Mouse (Mus musculus): ENCODE measurements around the gene Pard3.

Pard3 gene

DNA sequence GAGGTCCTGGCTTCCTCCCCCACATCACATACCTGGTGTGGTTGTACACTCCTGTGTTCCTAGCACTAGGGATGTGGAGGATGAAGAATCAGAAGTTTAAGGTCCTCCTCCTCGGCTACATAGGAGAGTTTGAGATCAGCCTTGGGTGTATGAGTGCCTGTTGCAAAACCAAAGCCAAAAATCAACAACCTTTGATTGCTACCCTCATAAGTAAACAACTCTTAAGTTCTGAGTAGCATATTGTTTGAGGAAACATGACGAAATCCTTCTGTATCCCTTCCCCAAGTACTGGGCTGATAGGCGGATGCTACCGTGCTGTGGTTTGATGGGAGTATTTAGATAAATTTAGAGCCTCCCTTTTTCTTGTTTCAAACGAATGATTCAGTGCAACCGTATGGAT is 20.9 kb downstream of the Pard3 start:
- DNase-seq (ENCODE audit: low spot score in 2 of 2), result no peak

DNA sequence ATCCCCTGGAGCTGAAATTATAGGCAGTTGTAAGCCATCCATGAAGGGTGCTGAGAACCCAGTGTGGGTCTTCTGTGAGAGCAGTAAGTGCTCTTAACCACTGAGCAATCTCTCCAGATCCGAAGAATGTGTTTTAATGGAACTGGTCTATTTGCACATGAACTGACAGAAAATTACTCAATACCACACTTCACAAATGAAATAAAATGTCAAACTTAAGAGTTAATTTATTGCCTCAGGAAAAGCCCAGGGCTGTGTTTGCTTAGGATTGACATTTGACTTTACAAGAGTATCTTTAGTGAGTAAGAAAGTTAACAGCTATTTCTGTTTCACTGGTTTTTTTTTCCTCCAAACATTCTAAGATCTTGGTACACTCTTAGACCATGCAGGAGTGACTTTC is 23.7 kb downstream of the Pard3 start:
- no peak for DNase-seq (ENCODE audit: low spot score in 2 of 2)

DNA sequence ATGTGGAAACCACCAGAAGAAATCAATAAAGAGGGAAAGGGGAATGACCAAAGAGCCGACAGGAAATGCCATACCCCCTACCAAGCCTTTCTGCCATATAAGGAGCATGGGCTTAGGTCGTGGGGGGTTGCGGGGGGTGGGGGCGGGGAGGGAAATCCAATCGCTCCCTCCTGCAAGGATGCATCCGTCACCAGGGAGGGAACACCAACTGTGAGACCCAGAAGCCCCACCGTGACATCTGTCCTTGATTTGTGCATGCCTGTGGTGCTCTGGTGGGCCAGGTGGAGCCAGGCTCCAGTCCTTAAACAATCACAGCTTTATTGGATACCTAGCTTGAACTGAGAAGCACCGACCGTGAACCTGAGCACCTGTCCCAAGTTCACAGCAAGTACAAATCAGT is 24.7 kb downstream of the Pard3 start:
- no peak for DNase-seq (ENCODE audit: low spot score in 2 of 2)

DNA sequence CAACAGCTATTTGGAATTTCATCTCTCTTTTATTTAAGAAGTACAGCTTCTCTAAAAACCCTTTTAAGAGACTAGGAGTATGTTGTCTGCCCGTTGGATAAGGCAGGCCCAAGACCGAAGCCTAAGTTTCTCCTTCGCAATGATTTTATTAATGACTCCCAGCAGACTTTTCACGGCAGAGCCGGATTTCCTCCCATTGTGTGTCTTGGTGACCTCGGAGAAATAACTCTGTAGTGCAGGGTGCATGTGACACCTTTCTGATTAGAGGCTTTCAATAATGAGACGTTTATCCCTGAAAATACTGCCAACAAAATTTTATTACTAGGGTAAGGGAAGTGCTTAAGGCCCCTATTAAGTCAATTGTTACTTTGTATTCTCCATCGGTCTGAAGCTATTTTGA is 25.3 kb downstream of the Pard3 start:
- DNase-seq (ENCODE audit: low spot score in 2 of 2), result no peak

DNA sequence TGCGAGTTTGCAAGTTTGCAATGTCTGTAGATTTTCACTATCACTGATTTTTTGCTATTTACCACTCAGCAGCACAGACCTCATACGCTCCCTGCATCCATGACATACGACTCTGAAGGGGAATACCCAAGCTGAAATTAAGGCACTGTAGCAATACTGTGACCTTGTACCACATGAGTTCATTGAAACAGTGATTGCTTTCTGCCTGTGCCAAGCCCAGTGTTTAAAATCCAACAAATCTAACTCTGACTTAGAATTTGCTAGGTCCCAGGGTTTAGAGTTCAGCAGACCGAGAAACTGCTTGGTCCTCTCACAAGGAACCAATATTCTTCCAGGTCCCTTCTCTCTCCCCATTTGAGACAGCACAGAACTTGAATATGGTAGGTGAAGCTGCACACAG is 26.7 kb downstream of the Pard3 start:
- DNase-seq (ENCODE audit: low spot score in 2 of 2), result no peak

DNA sequence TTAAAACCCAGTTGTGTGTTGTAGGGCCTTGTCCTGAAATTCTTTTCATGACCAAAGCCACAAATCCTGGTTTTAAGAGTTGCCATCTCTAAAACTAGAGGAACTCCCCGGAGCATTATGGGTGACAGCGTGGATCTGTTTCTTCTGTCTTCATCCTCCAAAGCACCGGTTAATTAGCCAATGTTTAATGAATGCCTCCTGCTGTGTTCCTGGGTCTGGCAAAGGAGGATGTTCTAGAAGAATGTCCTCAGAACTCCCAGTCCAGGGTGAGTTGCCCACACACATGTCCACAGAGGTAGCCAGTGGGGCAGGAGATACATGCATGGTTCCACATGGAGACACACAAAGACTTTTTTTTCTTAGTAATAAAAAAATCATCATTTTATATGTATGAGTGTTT is 28.2 kb downstream of the Pard3 start:
- no peak for DNase-seq (ENCODE audit: low spot score in 2 of 2)

DNA sequence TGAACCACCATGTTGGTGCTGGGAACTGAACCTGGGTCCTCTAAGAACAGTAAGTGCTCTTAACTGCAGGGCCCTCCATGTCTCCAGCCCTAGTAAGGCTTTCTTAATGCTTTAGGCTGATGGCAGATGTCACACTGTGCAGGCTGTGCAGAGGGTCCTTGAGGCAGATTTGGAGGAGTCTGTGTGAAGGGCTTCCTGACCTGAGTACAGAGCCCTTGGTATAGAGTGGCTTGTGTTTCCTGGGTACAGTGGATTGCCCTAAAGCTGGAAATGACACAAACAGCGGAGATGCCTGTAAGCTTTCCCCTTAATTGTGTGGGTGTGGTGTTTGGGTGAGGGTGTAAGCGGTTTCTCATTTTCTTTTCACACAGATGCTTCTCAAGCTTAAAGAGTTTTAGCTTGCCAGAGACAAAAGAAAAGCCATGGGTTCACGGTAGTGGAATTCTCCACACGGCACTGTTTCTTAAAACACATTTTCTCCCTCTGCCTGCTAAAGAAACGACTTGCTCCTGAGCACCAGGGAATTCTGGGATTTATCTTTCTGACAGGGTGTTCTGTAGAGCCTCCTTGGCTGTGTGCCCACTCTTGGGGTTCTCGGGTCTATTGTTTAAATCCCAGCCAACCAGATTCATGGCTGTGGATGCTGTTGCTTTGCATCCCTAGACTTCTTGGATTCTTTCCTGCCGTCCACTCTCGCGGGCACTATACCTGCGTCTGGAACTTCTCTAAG is 28.9 kb downstream of the Pard3 start:
- peak; percentile 31 to 34 for DNase-seq (ENCODE audit: low spot score in 2 of 2)

DNA sequence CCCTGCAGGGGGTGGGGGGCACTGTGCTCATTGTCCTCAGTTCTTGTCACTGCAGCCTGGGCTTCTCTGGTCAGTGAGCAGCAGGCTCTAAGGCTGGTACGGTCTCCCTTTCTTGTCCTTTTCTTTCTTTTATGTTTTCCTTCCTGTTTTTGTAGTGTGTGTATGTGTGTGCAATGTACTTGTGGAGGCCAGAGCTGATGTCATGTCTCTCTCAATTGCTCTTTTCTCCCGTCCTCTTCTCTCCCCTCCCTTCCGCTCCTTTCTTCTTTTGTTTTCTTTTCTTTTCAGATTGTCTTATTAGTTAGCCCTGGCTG is 29.4 kb downstream of the Pard3 start:
- no peak for DNase-seq (ENCODE audit: low spot score in 2 of 2)

DNA sequence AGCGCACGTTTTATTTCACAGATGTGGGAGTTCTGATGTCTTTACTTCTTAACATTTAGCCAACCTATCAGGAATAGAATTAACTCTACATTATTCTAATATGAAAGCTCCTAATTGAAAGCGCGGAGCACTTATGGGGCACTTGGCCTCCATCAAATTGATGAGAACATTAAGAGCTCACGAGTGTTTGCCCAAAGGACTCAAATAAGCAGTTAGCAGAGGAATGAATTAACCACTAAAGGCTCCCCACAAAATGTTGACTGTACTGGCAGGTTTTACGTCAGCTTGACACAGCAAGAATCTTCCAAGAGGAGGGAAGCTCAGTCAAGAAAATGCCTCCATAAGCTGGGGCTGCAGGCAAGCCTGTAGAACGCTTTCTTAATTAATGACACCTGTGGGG is 32.1 kb downstream of the Pard3 start:
- DNase-seq (ENCODE audit: low spot score in 2 of 2), result no peak

DNA sequence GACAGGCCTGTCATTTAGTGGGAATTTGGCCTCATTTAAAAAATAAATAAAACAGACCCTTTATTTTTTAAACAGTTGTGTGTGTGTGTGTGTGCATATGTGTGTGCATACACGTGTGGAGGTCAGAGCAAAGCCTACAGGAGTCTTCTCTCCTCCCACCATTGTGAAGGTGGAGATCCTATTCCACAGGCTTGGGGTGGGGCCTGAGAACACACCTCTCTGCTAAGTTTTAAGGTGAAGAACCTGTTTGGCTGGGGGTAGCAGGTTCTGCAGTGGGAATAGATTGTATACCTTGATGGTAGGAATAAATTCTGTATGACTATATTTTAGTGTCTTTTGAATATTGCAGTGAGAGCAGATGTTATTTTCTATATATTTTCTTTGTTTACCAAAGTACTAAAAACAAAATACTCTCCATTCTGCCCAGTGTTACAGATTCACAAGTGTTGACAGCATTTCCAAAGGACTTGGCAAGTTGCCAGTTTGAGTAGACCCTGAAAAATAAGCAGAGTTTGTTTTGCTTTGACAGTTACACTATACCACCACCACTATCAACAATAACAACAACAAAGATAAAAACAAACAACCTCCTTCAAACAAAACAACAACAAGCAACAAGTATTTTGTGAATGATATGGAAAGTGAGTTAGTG is 35.9 kb downstream of the Pard3 start:
- no peak for DNase-seq (ENCODE audit: low spot score in 2 of 2)

DNA sequence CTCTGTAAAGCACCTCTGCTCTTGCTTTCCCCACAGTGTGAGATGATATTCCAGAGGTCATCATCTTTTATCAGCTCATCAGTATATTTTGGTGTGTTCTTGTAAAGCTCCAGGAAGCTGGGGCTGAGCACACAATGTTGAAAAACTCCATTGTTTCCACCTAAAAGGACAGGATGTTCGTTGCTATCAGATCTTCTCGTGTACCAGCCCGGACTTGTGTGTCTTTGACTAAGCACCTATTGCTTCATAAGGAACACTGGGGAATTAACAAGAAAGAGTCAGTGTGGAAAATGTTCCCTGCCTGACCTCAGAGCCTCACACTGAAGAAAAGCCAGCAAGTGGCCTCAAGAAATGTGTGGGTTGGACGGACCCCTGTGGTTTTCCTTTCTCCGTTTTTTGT is 39.6 kb downstream of the Pard3 start:
- DNase-seq (ENCODE audit: low spot score in 2 of 2), result no peak

DNA sequence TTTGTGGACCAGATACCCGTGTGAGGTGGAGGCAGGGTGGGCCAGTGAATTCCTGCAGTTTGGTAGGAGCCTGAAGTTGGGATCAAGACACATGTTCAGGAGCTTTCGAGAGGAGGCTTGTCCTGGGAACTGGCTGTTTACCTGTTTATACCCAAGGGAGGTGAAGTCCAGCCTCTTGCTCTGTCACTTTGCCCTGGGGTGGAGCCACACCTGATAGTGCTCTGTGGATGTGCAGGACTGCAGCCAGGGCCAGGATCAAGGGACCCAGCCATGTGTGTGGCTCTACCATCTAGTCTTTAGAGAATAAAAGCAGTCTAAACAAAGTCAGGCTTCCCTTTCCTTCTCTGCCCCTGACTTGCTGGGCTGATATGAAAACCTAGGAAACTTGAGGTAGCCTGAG is 40.9 kb downstream of the Pard3 start:
- no peak for DNase-seq (ENCODE audit: low spot score in 2 of 2)

DNA sequence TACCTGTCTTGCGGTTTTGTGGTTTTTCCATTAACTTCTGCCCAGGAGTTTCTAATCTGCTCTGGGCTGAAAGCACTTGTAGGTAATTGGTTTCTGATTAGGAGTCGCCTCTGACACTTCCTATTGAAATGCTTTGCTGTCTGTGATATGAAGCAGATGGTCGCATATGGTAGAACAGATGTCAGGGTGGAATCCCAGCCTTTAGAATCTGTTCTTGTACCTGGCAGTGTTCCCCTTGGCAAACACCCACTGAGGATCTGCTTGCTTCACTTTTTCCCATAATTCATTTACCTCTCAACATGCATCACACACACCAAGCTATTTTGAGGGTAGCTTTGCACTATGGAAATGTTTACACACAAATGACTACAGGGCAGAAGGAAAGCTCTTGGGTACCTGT is 44.2 kb downstream of the Pard3 start:
- DNase-seq (ENCODE audit: low spot score in 2 of 2), result peak; percentile 76 to 82

DNA sequence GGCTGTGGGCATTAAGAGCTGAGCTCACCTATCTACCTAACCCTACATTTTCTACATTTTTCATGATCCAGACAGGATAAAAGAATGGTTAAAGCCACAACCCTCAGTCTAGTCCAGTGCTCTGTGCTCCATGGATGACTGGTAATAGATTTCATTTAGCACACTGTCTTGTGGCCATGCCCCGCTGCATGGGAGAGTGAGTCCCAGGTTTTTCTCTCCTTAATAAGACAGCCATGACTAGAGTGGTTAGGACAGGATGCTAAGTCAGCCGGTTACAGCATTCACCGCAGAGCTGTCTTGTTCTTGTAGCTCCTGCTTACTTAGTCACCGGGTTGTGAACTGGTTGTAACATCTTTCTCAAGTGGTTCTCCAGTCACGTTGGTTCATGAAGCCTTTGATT is 49.5 kb downstream of the Pard3 start:
- DNase-seq (ENCODE audit: low spot score in 2 of 2), result no peak

DNA sequence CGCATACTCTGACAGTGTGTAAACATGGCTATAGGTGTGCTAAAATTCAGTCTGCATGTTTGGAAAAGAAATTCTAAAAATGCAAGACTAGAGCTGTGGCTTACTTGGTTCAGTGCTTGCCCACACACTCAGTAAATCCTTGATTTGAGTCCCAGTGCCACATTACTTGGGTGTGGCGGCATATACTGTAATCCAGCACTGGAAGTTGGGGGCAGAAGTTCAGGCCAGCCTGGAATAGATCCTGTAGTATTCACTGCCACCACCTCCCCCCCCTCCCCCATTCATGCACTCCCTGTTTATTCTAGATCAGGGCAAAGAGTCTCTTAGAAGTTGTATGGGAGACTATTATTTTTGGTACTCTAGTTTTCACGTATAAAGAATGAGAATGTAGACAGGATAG is 52.1 kb downstream of the Pard3 start:
- DNase-seq (ENCODE audit: low spot score in 2 of 2), result no peak

DNA sequence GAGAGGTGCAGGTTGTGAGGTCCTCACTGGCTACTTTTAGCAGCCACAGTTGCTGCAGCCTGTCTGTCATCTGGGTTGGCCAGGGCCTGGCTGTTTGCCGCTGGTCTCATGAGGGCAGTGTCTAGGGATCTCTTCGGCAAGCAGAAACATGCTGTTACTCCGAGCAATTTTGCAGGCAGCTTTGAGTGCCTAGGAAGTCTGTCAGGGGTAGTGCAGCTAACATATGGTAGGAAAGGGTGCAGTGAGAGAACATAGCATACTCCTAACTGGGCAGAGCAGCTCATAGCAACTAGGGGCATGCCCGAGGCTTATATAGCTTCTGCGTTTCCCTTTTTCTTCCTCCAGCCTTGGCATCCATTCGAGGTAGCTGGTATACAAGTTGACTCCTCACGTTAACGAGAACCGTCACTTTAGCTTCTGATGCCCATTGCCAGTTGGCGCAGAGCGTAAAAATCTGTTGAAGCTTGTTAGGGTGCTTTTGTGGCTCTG is 54.7 kb downstream of the Pard3 start:
- peak in 1 of 2 experiments; percentile 7 for DNase-seq (ENCODE audit: low spot score in 2 of 2)

DNA sequence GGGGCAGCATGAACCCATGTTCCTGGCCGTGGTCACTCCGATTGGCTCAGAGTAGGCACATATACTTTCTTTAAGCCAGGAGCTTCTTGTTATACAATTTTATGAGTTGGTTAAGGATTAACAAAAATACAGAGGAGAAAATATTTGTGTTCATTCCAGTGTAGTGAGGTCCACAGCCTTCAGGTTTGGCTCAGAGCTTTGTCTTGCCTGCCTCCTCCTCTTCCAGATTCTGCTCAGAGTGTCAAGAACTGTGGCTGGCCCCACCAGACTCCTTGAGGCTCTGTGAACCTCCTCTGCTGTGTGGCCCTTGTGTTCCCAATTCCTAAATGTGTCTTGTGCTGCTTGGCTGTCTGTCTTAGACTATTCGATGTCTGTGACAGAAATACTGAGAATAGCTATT is 59.7 kb downstream of the Pard3 start:
- no peak for DNase-seq (ENCODE audit: low spot score in 2 of 2)

DNA sequence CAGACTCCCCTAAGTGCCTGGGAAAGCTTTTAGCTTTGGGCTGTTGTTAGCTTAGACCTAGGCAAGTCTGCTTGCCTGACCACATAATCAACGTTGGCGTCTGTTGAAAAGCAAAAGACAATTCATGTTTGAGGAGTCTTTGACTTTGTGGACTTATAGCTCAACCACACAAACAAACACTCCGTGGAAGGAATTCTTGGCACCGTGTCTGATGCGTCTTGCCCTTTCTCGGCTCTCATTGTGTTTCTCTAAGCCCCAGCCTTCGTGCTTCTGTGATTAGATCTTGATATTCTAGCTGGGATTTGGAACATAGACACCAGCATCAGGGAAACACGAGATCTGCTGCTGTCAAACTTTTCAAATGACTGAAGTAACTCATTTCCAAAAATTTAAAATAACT is 61.1 kb downstream of the Pard3 start:
- no peak for DNase-seq (ENCODE audit: low spot score in 2 of 2)

DNA sequence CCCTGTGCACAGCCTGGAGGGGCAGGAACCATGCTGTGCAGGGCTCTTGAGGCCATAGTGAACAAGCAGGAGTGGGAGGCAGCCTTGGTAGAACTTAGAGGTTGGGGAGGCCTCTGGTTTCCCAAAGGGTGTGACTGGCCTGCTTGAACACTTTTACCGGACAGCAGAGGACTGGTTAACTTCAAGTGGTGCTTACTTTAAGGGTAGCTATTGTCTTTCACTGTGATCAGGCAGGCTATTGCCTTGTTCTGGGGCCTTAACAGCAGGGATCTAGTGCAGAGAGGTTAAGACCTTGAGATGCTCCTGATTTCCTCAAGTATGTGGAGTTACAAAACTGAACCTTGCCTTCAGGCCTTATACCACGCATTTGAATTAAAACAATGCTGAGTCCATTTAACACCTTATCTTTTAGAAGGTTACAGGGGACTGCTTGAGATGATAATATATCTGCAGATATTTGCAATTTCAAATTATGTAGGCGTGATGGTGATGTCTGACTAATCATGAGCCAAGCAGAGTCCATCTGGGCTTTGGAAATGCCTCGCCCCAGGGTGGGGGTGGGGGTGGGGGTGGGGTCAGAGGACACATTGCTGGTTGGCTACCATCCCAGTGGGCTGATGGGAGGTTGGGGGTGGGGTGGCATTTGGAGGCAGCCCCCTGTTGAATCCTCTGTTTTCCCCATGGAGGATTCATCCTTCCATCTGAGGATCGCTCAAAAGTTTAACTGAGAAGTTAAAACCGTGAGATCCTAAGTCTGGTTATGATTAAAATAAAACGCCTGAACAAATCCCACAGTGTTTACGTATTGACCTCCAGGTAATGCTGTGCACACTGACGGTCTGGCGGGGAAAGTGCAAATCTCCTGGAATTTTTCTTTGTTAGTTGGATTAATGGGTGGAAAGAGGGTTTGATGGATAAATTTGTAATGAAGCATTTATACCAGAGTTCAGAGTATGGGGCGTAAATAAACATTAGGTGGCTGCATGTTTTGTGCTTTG is 62.3 kb downstream of the Pard3 start:
- no peak for DNase-seq (ENCODE audit: low spot score in 2 of 2)

DNA sequence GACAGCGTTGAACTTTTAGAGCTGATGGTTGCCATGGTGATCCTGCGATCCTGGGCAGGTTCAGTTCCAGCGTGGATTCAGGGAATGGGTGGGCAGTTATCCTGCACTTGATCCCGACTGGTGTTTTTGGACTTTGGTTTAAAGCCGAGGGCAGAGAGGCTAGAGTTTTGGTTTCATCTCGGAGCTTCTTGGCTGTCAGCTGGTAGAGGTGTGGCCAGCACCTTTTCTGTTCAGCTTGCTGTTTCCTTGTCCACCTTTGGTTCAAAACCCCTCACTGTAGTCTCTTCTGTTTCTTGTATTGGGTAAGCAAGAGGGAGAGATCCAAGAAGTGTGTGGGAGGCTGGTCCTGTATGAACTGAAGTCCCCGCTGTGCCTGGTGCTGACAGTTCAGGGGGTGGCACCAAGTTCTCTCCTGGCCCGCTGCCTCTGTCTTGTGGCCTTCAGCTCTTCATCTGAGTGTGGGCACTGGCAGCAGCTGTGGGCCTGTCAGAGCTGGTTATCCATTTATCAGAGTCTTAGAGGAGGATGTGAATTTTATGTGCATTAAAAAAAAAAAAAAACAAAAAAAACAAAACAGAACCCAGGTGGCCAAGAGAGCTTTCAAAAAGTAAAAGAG is 65.2 kb downstream of the Pard3 start:
- peak; percentile 12 to 23 for DNase-seq (ENCODE audit: low spot score in 2 of 2)

DNA sequence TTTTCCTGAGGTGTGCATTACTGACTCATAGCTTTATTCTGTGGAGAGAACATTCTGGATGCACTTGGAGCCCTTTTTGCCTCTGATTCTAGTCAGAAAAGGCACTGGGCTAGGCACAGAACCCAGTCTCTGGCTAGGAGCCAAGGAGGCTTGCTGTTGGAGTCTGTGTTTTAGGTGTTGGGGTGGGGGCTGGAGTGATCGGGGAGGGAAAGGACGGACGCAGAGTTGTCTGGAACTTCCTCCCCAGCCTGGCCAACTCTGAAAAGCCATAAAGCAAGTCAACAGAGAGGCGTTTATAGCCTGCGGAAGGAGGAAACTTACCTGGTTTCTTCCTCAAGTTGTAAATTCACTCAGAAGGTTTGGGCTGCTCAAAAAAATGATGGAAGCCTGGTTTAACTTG is 70.6 kb downstream of the Pard3 start:
- DNase-seq (ENCODE audit: low spot score in 2 of 2), result no peak

DNA sequence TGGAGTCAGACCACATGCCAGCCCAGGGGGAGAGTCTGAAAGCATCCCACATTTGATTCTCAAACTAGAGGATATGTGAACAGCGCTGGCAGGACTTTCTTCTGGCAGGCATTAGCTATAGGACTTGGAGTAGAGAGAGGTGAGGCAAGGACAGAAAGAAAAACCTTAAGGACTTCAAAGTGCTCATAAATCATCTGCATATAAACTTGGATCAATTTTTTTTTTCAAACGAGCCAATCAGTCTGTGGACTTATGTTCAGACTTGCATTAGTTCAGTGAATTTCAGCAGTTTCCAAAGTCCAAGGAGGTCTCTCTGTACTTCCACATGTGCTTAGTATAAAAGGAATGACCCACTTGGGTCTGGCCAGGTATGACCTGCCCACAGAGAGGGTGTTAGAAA is 72.5 kb downstream of the Pard3 start:
- no peak for DNase-seq (ENCODE audit: low spot score in 2 of 2)
